Mouse (Mus musculus) brown adipose tissue, adult 24 weeks (tissue): ENCODE measurements around the gene Odc1. TPM values are rescaled to one million over a fixed set of nuclear protein-coding genes. Genes with fewer than 3 reads are reported as not detected.

ENCODE experiments used
- H3K27ac ChIP-seq: fragments of 200-500 bp; replicated peaks from 2 replicates; pipeline ENCODE4 v1.5.1; 2012; ENCODE audit warnings: low read depth, mild to moderate bottlenecking, low read length
- H3K4me1 ChIP-seq: fragments of 200-500 bp; 2 replicates; pipeline ENCODE4 v1.6.1; 2012; ENCODE audit warnings: low read length, mixed read lengths; ENCODE audit not compliant: control insufficient read depth, insufficient read depth, insufficient read length
- H3K4me3 ChIP-seq: fragments of 200-500 bp; 2 replicates; pipeline ENCODE4 v1.5.1; 2012; ENCODE audit warnings: low read depth, mild to moderate bottlenecking, low read length, moderate library complexity; ENCODE audit not compliant: insufficient read depth
- polyA plus RNA-seq: library from polyadenylated mRNA; stranded (reverse); fragments of >200 nt; gene quantifications from 2 replicates; pipeline ENCODE4 v1.2.4, GENCODE M21; 2012; ENCODE audit not compliant: missing spikeins, insufficient read depth, insufficient read length

Gene Odc1
- polyA plus RNA-seq: 57.3 and 69.4 TPM in 2 replicates

- Histone ChIP-seq H3K4me1 (peaks cover 2% of the 10 kb centered on the region; the same call in 1 of the 2 replicates), H3K27ac (peak within 1 kb of the TSS; percentile 68), H3K4me3 (peak within 1 kb of the TSS; percentile 92)
Measured at GRCm38 (mm10) chr12:17544209-17545106, at the start of gene Odc1. Gene Odc1, plus strand, starts transcription at chr12:17544794.

- Histone ChIP-seq H3K27ac (no peak overlapping the region), H3K4me3 (no peak overlapping the region), H3K4me1 (peaks cover 5% of the 10 kb centered on the region; the same call in 1 of the 2 replicates)
Measured at GRCm38 (mm10) chr12:17494809-17495208, 49.8 kb upstream of the Odc1 start.

GRCm38 (mm10) chr12:17495858-17496451, 48.6 kb upstream of the Odc1 start:
- Histone ChIP-seq H3K27ac (no peak overlapping the region), H3K4me1 (peaks cover 5% of the 10 kb centered on the region; the same call in 1 of the 2 replicates)

GRCm38 (mm10) chr12:17505620-17506074, 38.9 kb upstream of the Odc1 start:
- H3K4me1 ChIP-seq: no peaks in the 10 kb centered on the region; the same call in 1 of the 2 replicates
- H3K4me3 ChIP-seq: no peak overlapping the region
- H3K27ac ChIP-seq: no peak overlapping the region

More at GRCm38 (mm10) chr12:17495858-17496451, 48.6 kb upstream of the Odc1 start:
- no peak overlapping the region for H3K4me3 ChIP-seq

- H3K4me1 ChIP-seq: no peaks in the 10 kb centered on the region; the same call in 1 of the 2 replicates
- H3K27ac ChIP-seq: no peak overlapping the region
- no peak overlapping the region for H3K4me3 ChIP-seq
Measured at GRCm38 (mm10) chr12:17506117-17506993, 38.2 kb upstream of the Odc1 start.

- H3K27ac ChIP-seq: no peak overlapping the region
- H3K4me3 ChIP-seq: no peak overlapping the region
- no peaks in the 10 kb centered on the region; the same call in 1 of the 2 replicates for H3K4me1 ChIP-seq
Measured at GRCm38 (mm10) chr12:17506994-17507542, 37.5 kb upstream of the Odc1 start.

- Histone ChIP-seq H3K4me3 (no peak overlapping the region), H3K4me1 (no peaks in the 10 kb centered on the region; the same call in 1 of the 2 replicates), H3K27ac (no peak overlapping the region)
Measured at GRCm38 (mm10) chr12:17509310-17509709, 35.3 kb upstream of the Odc1 start.

- H3K27ac ChIP-seq: no peak overlapping the region
- no peaks in the 10 kb centered on the region; the same call in 1 of the 2 replicates for H3K4me1 ChIP-seq
- H3K4me3 ChIP-seq: no peak overlapping the region
Measured at GRCm38 (mm10) chr12:17510158-17510557, 34.4 kb upstream of the Odc1 start.

- no peak overlapping the region for H3K4me3 ChIP-seq
- no peaks in the 10 kb centered on the region; the same call in 1 of the 2 replicates for H3K4me1 ChIP-seq
- H3K27ac ChIP-seq: no peak overlapping the region
Measured at GRCm38 (mm10) chr12:17511019-17511418, 33.6 kb upstream of the Odc1 start.

- H3K27ac ChIP-seq: no peak overlapping the region
- H3K4me3 ChIP-seq: no peak overlapping the region
- H3K4me1 ChIP-seq: no peaks in the 10 kb centered on the region
Measured at GRCm38 (mm10) chr12:17529180-17529579, 15.4 kb upstream of the Odc1 start.

- no peaks in the 10 kb centered on the region for H3K4me1 ChIP-seq
- H3K27ac ChIP-seq: no peak overlapping the region
- H3K4me3 ChIP-seq: no peak overlapping the region
Measured at GRCm38 (mm10) chr12:17529726-17530125, 14.9 kb upstream of the Odc1 start.

GRCm38 (mm10) chr12:17530825-17531224, 13.8 kb upstream of the Odc1 start:
- no peak overlapping the region for H3K4me3 ChIP-seq
- H3K27ac ChIP-seq: no peak overlapping the region
- H3K4me1 ChIP-seq: no peaks in the 10 kb centered on the region

GRCm38 (mm10) chr12:17536222-17536621, 8.4 kb upstream of the Odc1 start:
- Histone ChIP-seq H3K27ac (no peak overlapping the region), H3K4me3 (no peak overlapping the region), H3K4me1 (no peaks in the 10 kb centered on the region)

GRCm38 (mm10) chr12:17537147-17537546, 7.4 kb upstream of the Odc1 start:
- Histone ChIP-seq H3K4me3 (no peak overlapping the region), H3K4me1 (no peaks in the 10 kb centered on the region), H3K27ac (no peak overlapping the region)
